Mouse (Mus musculus): Measurements from ENCODE around the gene Pdzd8.

The Pdzd8 gene

DNA sequence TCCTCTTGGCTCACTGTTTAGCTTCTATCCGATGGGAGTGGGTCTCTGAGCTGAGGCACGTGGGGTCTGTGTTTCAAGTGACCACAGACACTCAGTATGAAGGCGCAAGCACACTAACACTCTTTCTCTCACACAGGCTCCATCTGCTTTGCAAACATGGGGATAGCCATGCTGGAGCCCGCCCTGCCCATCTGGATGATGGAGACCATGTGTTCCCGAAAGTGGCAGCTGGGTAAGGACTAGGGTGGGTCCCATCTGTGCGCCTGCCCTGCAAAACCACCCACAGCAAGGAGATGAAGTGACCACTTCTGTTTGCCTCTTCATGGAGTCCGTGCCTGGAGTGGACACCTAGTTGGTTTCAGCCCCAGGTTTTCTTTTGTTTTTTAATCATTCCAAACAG is 69.2 kb downstream of the Pdzd8 start:
- DNase-seq (ENCODE audit: low spot score in 2 of 2) = no peak

DNA sequence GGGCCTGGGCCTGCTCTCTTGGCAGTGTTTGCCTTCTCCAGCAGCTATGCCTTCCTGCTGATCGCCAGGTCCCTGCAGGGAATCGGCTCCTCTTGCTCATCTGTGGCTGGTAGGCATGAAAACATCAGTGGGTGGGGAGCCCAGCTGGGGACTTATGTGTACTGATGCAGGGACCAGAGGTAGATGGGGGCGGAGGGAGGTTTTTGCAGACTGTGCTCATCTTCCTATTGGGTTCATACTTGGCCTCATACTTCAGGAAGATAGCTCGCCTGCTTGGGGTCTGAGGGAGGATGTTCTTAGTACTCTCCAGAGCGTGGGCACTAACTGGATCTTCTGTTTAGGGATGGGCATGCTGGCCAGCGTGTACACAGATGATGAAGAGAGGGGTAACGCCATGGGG is 72.4 kb downstream of the Pdzd8 start:
- DNase-seq (ENCODE audit: low spot score in 2 of 2) = no peak

- DNase-seq (ENCODE audit: low spot score in 2 of 2) = no peak
These were observed 78.1 kb downstream of the Pdzd8 start for GRCm38 (mm10) chr19:59267417-59267963.

DNA sequence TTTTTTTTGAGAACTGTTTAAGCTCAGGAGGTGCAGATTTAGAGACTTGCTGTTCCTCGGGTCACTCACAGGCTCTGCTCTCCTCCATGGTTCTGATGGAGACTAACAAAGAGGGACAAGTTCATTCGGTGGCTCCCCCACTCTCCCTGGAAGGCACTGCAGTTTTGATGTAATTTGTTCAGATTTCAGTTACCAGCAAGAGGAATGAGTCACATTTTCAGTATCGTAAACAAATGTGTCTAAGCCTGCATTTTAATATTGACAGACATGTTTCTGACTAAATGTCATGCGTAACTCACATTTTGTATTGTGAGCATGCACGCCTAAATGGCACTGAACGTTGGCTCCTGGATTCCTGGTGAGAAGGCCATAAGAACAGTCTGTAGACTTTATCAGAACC is 79.7 kb downstream of the Pdzd8 start:
- no peak for DNase-seq (ENCODE audit: low spot score in 2 of 2)

GRCm38 (mm10) chr19:59264838-59265532 is 80.6 kb downstream of the Pdzd8 start:
- DNase-seq (ENCODE audit: low spot score in 2 of 2) = no peak

GRCm38 (mm10) chr19:59263171-59263570 is 82.4 kb downstream of the Pdzd8 start:
- no peak for DNase-seq (ENCODE audit: low spot score in 2 of 2)

GRCm38 (mm10) chr19:59261604-59262003 is 84.0 kb downstream of the Pdzd8 start:
- no peak for DNase-seq (ENCODE audit: low spot score in 2 of 2)

DNA sequence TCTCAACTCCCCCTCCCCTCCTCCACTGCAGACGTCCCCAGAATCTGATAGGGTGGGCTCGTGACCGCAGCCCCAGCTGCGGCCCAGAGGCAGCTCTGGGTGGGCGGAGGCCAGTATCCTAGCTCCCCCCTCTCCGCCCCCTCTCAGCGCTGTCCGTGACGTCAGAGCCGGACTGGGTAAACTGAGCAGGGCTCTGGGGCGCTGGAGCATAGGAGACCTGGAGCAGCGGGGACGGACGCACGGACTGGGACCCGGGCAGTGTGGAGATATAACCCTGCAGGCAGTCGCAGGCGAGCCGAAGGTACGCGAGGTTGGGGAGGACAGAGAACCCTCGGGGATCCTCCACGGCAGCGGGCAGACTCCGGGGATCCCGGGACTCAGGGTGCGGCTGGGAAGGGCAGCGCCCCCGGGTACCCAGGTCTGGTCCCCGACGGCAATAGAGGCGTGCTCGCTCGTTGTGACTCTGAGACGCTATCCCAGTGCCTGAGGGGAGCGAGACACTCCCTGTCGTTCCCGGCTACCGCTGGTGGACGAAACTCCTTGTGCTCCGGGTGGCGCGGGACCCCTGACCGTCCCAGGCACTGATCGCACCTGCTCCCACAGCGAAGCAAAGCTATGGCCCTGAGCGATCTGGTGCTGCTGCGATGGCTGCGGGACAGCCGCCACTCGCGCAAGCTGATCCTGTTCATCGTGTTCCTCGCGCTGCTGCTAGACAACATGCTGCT is 84.7 kb downstream of the Pdzd8 start, which contains the start of gene Slc18a2:
Slc18a2 (plus strand) TSS at position 179 of the 725 bp plus-strand sequence.
- DNase-seq (ENCODE audit: low spot score in 2 of 2) = no peak

GRCm38 (mm10) chr19:59259633-59260032 is 85.9 kb downstream of the Pdzd8 start:
- DNase-seq (ENCODE audit: low spot score in 2 of 2) = no peak

DNA sequence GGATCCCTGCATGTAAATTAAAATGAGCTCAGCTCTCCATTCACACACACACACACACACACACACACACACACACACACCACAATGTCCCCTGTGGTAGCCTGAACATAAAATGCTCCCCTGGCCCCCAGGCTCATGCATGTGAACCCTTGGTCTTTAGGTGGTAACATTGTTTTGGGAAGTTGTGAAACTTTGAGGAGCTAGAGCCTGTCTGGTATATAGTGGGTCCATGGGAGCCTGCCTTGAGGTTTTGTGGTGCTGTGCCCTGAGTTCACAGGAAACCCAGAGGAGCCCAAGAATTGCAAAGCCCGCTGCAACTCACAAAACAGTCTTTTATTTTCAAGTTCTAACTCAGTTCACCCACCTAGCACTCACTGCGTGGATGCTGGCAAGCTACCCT is 92.9 kb downstream of the Pdzd8 start:
- DNase-seq (ENCODE audit: low spot score in 2 of 2) = no peak

- DNase-seq (ENCODE audit: low spot score in 2 of 2) = no peak
These were observed 96.9 kb downstream of the Pdzd8 start for GRCm38 (mm10) chr19:59248553-59249286.

- no peak for DNase-seq (ENCODE audit: low spot score in 2 of 2)
These were observed 97.4 kb downstream of the Pdzd8 start for GRCm38 (mm10) chr19:59248144-59248543.
